Mouse (Mus musculus) olfactory bulb, adult 2 months (tissue): ENCODE results near the gene Fam129b. TPM values are rescaled to one million over a fixed set of nuclear protein-coding genes. Genes with fewer than 3 reads are reported as not detected.

Experiments
- H3K27ac ChIP-seq: fragments of 200-500 bp; 2 replicates; pipeline ENCODE4 v1.5.1; 2012; ENCODE audit warnings: low read depth, low read length; ENCODE audit not compliant: insufficient read depth
- H3K4me1 ChIP-seq: fragments of 200-500 bp; 2 replicates; pipeline ENCODE4 v1.6.1; 2012; ENCODE audit warnings: low read length; ENCODE audit not compliant: control insufficient read depth, insufficient read depth
- H3K4me3 ChIP-seq: fragments of 200-500 bp; 2 replicates; pipeline ENCODE4 v1.5.1; 2012; ENCODE audit warnings: mild to moderate bottlenecking, low read depth, low read length, moderate library complexity; ENCODE audit not compliant: insufficient read depth
- CTCF ChIP-seq: fragments of 200-500 bp; IDR thresholded peaks from 2 replicates; pipeline ENCODE4 v1.5.1; 2012; ENCODE audit warnings: low read depth, mild to moderate bottlenecking, low read length, moderate library complexity; ENCODE audit not compliant: insufficient read depth
- POLR2A ChIP-seq: fragments of 200-500 bp; IDR thresholded peaks from 2 replicates; pipeline ENCODE4 v1.6.1; 2012; ENCODE audit warnings: mild to moderate bottlenecking, low read depth, low read length, moderate library complexity; ENCODE audit not compliant: insufficient read depth
- WGBS: fragments of 180-500 bp; shearing (Covaris S2); methylation state at CpG from one replicate; pipeline ENCODE4 v1.1.7; 2018; 5-methylcytosine and 5-hydroxymethylcytosine counted together
- polyA plus RNA-seq: library from polyadenylated mRNA; stranded (reverse); fragments of >200 nt; gene quantifications from 2 replicates; pipeline ENCODE4 v1.2.4, GENCODE M21; 2012; ENCODE audit warnings: low replicate concordance; ENCODE audit not compliant: missing spikeins, insufficient read depth, insufficient read length

Gene Fam129b
- polyA plus RNA-seq, 1 experiment: not detected

GRCm38 (mm10) chr2:32940483-32940882, 64.6 kb downstream of the Fam129b start:
- TF ChIP-seq CTCF (no peak), POLR2A (no peak)

GRCm38 (mm10) chr2:32947454-32947853, 71.5 kb downstream of the Fam129b start:
- Histone ChIP-seq H3K4me3 (no peak overlapping the region), H3K4me1 (no peaks in the 10 kb centered on the region), H3K27ac (no peak overlapping the region)
- WGBS: 86% methylated on average over 11 of the region's 11 CpGs
- no peak for TF ChIP-seq POLR2A

More at GRCm38 (mm10) chr2:32940483-32940882, 64.6 kb downstream of the Fam129b start:
- no peak overlapping the region for H3K4me3 ChIP-seq
- no peak overlapping the region for H3K27ac ChIP-seq
- WGBS: 99% methylated on average over 4 of the region's 4 CpGs
- no peaks in the 10 kb centered on the region for H3K4me1 ChIP-seq

- no peak for TF ChIP-seq CTCF
- no peak for TF ChIP-seq POLR2A
- no peak overlapping the region for H3K4me3 ChIP-seq
- no peaks in the 10 kb centered on the region for H3K4me1 ChIP-seq
- no peak overlapping the region for H3K27ac ChIP-seq
- WGBS: 94% methylated on average over 2 of the region's 2 CpGs
Observed at GRCm38 (mm10) chr2:32954581-32954980, 78.7 kb downstream of the Fam129b start.

GRCm38 (mm10) chr2:32957344-32957743, 81.4 kb downstream of the Fam129b start:
- peaks cover 12% of the 10 kb centered on the region for H3K4me1 ChIP-seq
- TF ChIP-seq POLR2A: no peak
- TF ChIP-seq CTCF: no peak
- WGBS: 50% methylated on average over 8 of the region's 8 CpGs

GRCm38 (mm10) chr2:32960273-32960672, 84.4 kb downstream of the Fam129b start:
- WGBS: 88% methylated on average over 4 of the region's 4 CpGs
- Histone ChIP-seq H3K4me1 (peaks cover 21% of the 10 kb centered on the region), H3K27ac (no peak overlapping the region), H3K4me3 (no peak overlapping the region)
- TF ChIP-seq CTCF (no peak), POLR2A (no peak)

More at GRCm38 (mm10) chr2:32957344-32957743, 81.4 kb downstream of the Fam129b start:
- Histone ChIP-seq H3K27ac (no peak overlapping the region), H3K4me3 (no peak overlapping the region)

- TF ChIP-seq CTCF (no peak), POLR2A (peak; percentile 83; the same call in 1 of the 2 replicates)
- Histone ChIP-seq H3K27ac (peak within 1 kb of the TSS; percentile 50), H3K4me3 (peak within 1 kb of the TSS; percentile 69), H3K4me1 (peaks cover 21% of the 10 kb centered on the region)
- 2% methylated on average over 55 of the region's 55 CpGs for WGBS
Observed at GRCm38 (mm10) chr2:32961192-32961995, 85.5 kb downstream of the Fam129b start, which contains the start of the genes Rpl12 and Lrsam1. Gene Rpl12, plus strand, starts transcription at chr2:32961559. Gene Lrsam1, minus strand, starts transcription at chr2:32961614.

- H3K4me3 ChIP-seq: peak overlapping the region; percentile 69
- peaks cover 23% of the 10 kb centered on the region for H3K4me1 ChIP-seq
- TF ChIP-seq POLR2A: no peak
- WGBS: 2% methylated on average over 33 of the region's 33 CpGs
- peak overlapping the region; percentile 50 for H3K27ac ChIP-seq
Observed at GRCm38 (mm10) chr2:32962062-32962874, 86.4 kb downstream of the Fam129b start.

- Histone ChIP-seq H3K4me1 (peaks cover 26% of the 10 kb centered on the region), H3K27ac (no peak overlapping the region), H3K4me3 (peak overlapping the region; percentile 69)
- WGBS: 17% methylated on average over 9 of the region's 9 CpGs
- TF ChIP-seq CTCF (no peak), POLR2A (no peak)
Observed at GRCm38 (mm10) chr2:32962875-32963220, 86.9 kb downstream of the Fam129b start.

- TF ChIP-seq POLR2A (no peak), CTCF (no peak)
- H3K4me1 ChIP-seq: peaks cover 32% of the 10 kb centered on the region
- H3K27ac ChIP-seq: no peak overlapping the region
- WGBS: 68% methylated on average over 4 of the region's 4 CpGs
- no peak overlapping the region for H3K4me3 ChIP-seq
Observed at GRCm38 (mm10) chr2:32963544-32963943, 87.6 kb downstream of the Fam129b start.
